Mouse (Mus musculus): ENCODE results near the gene Ada.
"Not testable (repeated sequence)": the region's sequence is repeated elsewhere in the genome, so short reads cannot be mapped to it uniquely, and the experiment has no call there.

Ada gene

DNA sequence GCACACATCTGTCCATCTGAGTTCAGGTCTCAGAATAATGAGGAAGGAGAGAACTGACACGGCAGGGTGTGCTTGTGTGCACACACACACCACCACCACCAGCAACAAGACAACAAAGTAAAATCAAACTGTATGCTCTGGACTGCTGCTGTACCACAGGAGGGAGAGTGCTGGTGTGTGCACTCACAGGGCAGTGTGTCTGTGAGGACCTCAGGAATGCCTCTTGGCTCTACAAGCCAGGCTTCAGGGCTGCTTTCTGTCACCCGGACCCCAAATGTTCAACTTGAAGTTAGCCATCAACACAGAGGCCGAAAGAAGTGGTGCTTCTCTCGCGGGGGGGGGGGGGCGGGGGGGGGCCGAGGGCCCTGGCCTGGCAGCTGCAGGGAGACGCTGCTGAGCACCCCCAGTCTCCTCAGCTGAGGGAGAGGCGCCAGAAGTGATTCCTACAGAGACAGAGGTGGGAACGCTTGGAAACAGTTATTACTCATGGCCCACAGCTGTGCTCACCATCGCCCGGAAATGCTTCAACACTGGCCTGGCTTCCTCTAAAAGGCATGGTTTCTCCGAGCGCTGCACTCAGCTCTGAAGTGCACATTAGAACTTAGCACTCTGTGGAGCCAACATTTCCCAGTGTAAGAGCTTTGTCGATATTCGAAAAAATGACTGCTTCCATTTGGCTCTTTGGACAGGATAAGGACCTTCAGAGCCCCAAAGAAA, 52.1 kb downstream of the Ada start:
- no peak for DNase-seq (ENCODE audit: low spot score in 2 of 2)

- DNase-seq (ENCODE audit: low spot score in 2 of 2), result no peak
Measured at GRCm38 (mm10) chr2:163696763-163697162, 53.3 kb downstream of the Ada start.

DNA sequence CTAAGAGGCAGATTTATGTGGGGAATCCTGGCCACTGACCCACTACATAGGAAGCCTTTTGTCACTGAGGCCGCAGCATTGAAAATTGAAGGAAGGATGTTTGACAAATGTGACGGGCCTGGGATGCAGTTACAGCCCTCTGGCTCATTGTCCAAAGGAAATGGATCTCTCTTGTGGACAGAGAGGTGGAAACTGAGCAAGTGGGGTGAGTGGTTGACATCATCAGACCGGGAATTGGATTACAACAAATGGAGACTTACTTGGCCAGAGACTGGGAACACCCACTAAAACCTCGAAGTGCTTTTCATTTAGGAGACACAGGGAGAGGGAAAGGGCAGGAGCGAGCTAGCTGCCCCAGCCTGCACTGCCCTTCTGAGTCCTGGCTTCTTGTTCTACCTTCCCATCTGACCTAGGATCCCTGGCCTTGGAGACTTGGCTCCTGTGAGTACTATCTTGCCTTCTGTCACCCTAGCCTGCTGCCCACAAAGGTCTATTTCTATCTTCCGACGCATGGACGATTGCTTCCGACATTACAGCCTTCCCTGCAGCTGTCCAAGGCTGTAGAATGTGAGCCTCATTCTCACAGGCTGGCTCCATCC, 56.2 kb downstream of the Ada start:
- no peak for DNase-seq (ENCODE audit: low spot score in 2 of 2)

GRCm38 (mm10) chr2:163692873-163693612, 57.0 kb downstream of the Ada start:
- DNase-seq (ENCODE audit: low spot score in 2 of 2), result no peak

DNA sequence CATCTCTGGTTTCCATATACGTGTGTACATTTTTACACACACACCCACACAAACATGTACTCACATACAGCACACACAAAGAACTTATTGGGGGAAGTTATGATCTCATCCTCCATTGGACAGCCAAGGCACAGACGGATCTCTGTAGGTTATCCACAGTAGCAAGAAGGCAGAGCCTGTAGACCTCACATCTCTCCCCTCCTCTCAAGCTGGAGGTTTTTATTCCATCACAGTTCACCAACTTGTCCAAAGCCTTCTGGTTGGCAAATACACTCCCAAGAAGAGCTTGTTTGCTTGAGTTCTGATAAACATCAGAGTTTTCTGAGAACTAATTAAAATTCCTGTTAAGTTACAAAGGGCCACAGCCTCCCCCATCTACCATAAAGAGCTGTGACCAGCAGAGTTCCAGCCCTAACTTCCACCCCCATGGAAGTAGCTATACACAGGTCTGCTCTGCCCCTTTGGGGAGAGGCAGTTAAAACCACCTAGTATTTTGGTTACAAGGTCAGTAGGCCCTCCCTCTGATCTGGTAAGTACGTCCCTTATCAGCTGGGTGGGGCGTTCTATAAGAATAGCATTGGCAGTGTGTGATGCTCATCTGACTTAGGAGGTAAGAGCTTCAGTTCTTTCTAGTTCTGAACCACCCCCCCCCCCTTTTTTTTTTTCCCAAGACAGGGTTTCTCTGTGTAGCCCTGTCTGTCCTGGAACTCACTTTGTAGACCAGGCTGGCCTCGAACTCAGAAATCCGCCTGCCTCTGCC, 58.0 kb downstream of the Ada start:
- no peak for DNase-seq (ENCODE audit: low spot score in 2 of 2)

DNA sequence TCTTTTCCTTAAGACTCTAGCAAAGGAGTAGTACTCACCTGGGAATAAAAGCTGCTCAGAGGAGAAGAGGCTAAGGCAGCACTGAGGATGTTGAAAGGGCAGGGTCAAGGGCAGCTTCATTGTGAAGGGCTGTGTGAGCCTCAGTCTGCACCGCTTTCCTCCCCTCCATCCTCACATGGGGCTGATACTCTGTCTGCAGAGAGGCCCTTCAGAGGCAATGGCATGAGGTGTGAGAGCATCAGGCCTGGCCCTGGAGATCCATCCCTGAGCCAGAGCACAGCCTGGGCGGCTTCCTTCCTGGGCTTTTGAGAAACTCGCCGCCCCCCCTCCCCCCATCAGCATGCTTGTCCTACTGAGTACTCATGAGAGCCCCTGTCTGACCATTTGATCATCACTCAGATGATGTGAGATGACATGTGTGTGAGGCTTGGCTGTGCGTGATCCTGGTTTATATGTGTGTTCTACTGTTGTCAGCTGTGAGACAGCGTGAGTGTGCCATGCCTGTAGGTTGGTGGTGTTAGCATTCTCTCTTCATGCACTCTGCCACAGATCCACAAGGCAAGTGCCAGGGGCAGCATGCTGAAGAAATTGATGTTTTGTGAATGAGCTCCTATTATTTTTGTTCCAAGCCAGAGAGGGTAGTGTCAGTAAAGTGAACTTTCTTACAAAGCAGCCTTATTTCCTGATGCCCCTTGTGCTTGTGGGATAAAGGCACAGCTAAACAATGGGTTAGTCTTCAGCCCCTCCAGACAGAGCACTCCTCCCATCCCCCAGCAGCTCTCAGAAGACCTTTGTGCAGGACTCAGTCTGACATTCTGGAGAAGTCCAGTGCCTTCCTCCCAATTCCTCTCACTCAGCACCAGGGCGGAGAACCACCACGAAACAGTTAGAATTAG, 59.4 kb downstream of the Ada start:
- no peak for DNase-seq (ENCODE audit: low spot score in 2 of 2)

DNA sequence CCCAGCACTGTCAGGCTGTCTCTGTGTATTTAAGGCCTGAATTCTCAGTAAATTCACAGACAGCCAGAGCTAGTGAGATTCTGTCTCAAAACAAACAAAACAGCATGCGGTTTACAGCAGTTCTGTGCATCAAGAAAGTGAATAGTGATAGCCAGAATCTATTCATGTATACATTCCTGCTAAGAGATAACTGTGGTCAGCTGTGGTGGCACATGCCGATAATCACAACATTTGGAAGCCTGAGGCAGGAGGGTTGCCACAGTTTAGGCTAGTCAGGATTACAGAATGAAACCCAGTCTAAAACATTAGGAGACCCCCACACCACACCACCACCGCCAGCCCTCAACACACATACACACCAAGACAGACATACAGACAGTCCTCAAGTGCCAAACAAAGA, 60.3 kb downstream of the Ada start:
- no peak for DNase-seq (ENCODE audit: low spot score in 2 of 2)

DNA sequence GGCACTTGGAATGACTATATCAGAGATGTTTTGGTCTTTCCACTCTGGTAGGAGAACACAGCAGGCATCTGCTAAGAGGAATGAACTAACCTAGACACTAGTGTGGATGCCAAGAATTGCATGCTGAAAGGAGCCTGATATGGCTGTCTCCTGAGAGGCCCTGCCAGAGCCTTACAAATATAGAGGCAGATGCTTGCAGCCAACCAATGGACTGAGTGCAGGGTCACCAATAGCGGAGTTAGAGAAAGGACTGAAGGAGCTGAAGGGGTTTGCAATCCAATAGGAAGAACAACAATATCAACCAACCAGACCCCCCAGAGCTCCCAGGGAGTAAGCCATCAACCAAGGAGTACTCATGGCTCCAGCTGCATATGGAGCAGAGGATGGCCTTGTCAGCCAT, 61.7 kb downstream of the Ada start:
- DNase-seq (ENCODE audit: low spot score in 2 of 2), result not testable (repeated sequence)

DNA sequence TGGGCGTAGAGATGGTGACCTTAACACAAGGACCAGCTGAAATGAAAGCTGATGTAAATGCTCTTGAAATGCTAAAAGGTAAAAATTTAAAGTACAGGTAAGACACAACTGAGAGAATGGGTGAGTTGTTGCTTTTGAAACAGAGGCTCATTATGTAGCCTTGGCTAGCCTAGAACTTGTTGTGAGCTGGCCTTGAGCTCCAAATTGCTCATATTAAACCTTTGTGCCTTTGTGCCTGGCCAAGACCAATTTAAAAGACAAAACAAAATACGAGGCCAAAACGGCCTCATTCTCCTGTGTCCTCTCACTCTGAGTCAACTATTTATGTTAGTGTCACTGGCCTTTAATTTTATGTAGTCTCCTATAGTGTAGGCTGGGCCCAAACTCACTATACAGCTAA, 63.2 kb downstream of the Ada start:
- DNase-seq (ENCODE audit: low spot score in 2 of 2), result no peak

- DNase-seq (ENCODE audit: low spot score in 2 of 2), result no peak
Measured at GRCm38 (mm10) chr2:163686233-163686632, 63.8 kb downstream of the Ada start.

DNA sequence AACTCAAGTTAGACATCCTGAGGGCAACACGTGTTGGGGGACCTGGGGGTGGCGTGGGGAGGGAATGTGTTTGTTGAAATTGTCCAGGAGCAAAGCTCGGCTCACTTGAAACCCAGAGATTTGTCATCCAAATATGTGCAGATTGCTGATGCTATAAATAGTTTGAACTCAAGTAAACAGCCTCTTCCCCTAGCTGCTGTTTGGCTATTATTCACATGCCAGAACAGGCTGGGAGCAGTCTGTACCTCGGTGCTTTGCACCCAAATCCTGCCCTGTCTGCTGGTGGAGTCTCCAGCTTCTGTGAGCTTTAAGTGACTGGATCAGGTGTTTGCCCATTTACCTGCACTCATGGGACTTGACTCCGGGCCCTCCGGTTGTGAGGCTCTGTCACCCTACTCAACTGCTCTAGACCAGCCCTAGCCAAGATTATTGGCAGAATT, 64.3 kb downstream of the Ada start:
- no peak for DNase-seq (ENCODE audit: low spot score in 2 of 2)

DNA sequence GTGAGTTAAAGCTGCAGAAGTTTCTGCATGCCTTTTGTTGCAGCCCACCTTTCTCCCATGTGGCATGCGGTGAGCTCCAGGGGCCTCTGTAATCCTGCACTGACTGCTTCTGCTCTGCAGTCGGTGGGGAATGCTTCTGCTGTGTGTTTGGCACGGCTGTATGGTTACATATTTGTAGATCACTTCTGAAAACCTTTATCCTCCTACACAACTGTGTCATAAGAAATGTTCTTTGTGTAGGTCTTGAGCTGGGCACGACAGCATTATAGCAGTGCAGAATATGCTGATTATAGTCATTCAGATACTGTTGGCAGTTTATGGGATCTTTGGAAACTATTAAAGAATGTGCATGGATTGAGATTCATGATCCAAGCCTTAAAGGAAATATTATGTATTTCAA, 64.8 kb downstream of the Ada start:
- DNase-seq (ENCODE audit: low spot score in 2 of 2), result no peak

GRCm38 (mm10) chr2:163682344-163682743, 67.7 kb downstream of the Ada start:
- DNase-seq (ENCODE audit: low spot score in 2 of 2), result no peak

DNA sequence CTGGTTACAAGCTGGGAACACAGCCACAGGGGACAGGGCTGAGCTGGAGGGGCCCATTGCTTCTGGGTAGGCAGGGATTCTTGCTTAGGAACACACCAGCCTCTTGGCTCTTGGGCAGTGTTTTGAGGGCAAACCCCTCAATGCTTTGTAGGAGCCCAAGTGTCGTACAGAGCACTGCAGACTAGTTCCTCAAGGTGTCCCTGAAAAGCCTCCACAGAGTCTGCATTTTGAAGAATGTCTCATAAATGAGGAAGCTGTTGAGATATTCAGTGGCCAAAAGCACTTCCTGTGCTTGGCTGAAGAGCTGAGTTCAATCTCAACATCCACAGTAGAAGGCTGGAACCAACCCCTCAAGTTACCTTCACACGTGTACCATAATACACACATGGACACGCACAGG, 73.3 kb downstream of the Ada start:
- DNase-seq (ENCODE audit: low spot score in 2 of 2), result no peak
